Mouse (Mus musculus) MEL (cell line): ENCODE data around the gene Cfap58. TPM values are rescaled to one million over a fixed set of nuclear protein-coding genes. Genes with fewer than 3 reads are reported as not detected.

Experiments used
- DNase-seq: peaks from one replicate; pipeline ENCODE4 v3.0.0; 2011; ENCODE audit warnings: low read depth, low spot score
- H3K27ac ChIP-seq: 2 replicates; pipeline ENCODE4 v1.5.1; 2012; ENCODE audit warnings: low read depth, mild to moderate bottlenecking, control low read depth, low read length, moderate library complexity; ENCODE audit not compliant: control insufficient read depth
- H3K27me3 ChIP-seq, 2 experiments: fragments of 150-350 bp in 1 of 2; sonication (generic) in 1 of 2; 2 replicates each; pipeline ENCODE4 v1.6.1; 2012; ENCODE audit warnings: low read length in 2 of 2, mild to moderate bottlenecking in 2 of 2, improper control_type of control experiment in 1 of 2, moderate library complexity in 1 of 2; ENCODE audit not compliant: insufficient read depth in 2 of 2, control insufficient read depth in 1 of 2
- H3K36me3 ChIP-seq, 2 experiments: 2 replicates each; pipeline ENCODE4 v1.6.1; 2012 to 2014; ENCODE audit warnings: low read length in 2 of 2, improper control_type of control experiment in 1 of 2, inconsistent platforms in 1 of 2, mild to moderate bottlenecking in 1 of 2; ENCODE audit not compliant: insufficient read depth in 2 of 2, control insufficient read depth in 1 of 2
- H3K4me1 ChIP-seq, 2 experiments: fragments of 150-350 bp in 1 of 2; sonication (generic) in 1 of 2; 2 replicates each; pipeline ENCODE4 v1.6.1; 2012; ENCODE audit warnings: low read length in 2 of 2, improper control_type of control experiment in 1 of 2, mild to moderate bottlenecking in 1 of 2; ENCODE audit not compliant: insufficient read depth in 2 of 2, control insufficient read depth in 1 of 2
- H3K4me3 ChIP-seq, 2 experiments: fragments of 150-350 bp in 1 of 2; sonication (generic) in 1 of 2; 2 replicates each; pipeline ENCODE4 v1.5.1; 2012; ENCODE audit warnings: low read depth in 2 of 2, low read length in 2 of 2, mild to moderate bottlenecking in 2 of 2, moderate library complexity in 2 of 2, control low read depth in 1 of 2, improper control_type of control experiment in 1 of 2; ENCODE audit not compliant: control insufficient read depth in 1 of 2, insufficient read depth in 1 of 2
- H3K79me2 ChIP-seq: 2 replicates; pipeline ENCODE4 v1.6.1; 2012; ENCODE audit warnings: mild to moderate bottlenecking, low read length, moderate library complexity; ENCODE audit not compliant: control insufficient read depth, poor library complexity, insufficient read depth
- H3K9ac ChIP-seq: 2 replicates; pipeline ENCODE4 v1.6.1; 2012; ENCODE audit warnings: low read depth, mild to moderate bottlenecking, control low read depth, low read length, moderate library complexity; ENCODE audit not compliant: control insufficient read depth, poor library complexity, severe bottlenecking
- H3K9me3 ChIP-seq: fragments of 150-350 bp; sonication (generic); replicated peaks from 2 replicates; pipeline ENCODE4 v1.6.1; 2012; ENCODE audit warnings: mild to moderate bottlenecking, low read length, improper control_type of control experiment, moderate library complexity; ENCODE audit not compliant: insufficient read depth
- CHD2 ChIP-seq: IDR thresholded peaks from 2 replicates; pipeline ENCODE4 v1.6.1; 2011; ENCODE audit warnings: low read length, improper control_type of control experiment
- GATA1 ChIP-seq: IDR thresholded peaks from 2 replicates; pipeline ENCODE4 v1.6.1; 2011; ENCODE audit warnings: low read depth, low read length, improper control_type of control experiment
- KAT2A ChIP-seq: conservative IDR thresholded peaks from 2 replicates; pipeline ENCODE4 v1.6.1; 2012; ENCODE audit warnings: low read depth, low read length, improper control_type of control experiment, inconsistent platforms
- MAX ChIP-seq: IDR thresholded peaks from 2 replicates; pipeline ENCODE4 v1.6.1; 2011; ENCODE audit warnings: low read length, improper control_type of control experiment
- MXI1 ChIP-seq: IDR thresholded peaks from 2 replicates; pipeline ENCODE4 v1.6.1; 2011; ENCODE audit warnings: mild to moderate bottlenecking, low read depth, low read length, improper control_type of control experiment
- MYC ChIP-seq: IDR thresholded peaks from 2 replicates; pipeline ENCODE4 v1.6.1; 2011; ENCODE audit warnings: low read depth, mild to moderate bottlenecking, low read length, improper control_type of control experiment, moderate library complexity
- NRF1 ChIP-seq: IDR thresholded peaks from 2 replicates; pipeline ENCODE4 v1.6.1; 2014; ENCODE audit warnings: low read depth, mild to moderate bottlenecking, inconsistent platforms, low read length, improper control_type of control experiment, moderate library complexity; ENCODE audit not compliant: poor library complexity, insufficient read depth, severe bottlenecking
- POLR2AphosphoS2 ChIP-seq: IDR thresholded peaks from 2 replicates; pipeline ENCODE4 v1.6.1; 2011; ENCODE audit warnings: low read length, improper control_type of control experiment
- RAD21 ChIP-seq: IDR thresholded peaks from 2 replicates; pipeline ENCODE4 v1.6.1; 2011; ENCODE audit warnings: mild to moderate bottlenecking, low read depth, low read length, improper control_type of control experiment
- TAL1 ChIP-seq: IDR thresholded peaks from 2 replicates; pipeline ENCODE4 v1.6.1; 2012; ENCODE audit warnings: mild to moderate bottlenecking, inconsistent platforms, low read length, moderate library complexity, mixed read lengths
- UBTF ChIP-seq: IDR thresholded peaks from 2 replicates; pipeline ENCODE4 v1.6.1; 2012; ENCODE audit warnings: low read depth, mild to moderate bottlenecking, inconsistent platforms, low read length, improper control_type of control experiment, moderate library complexity, borderline replicate concordance; ENCODE audit not compliant: insufficient read depth
- USF1 ChIP-seq: IDR thresholded peaks from 2 replicates; pipeline ENCODE4 v1.6.1; 2014; ENCODE audit warnings: low read depth, mild to moderate bottlenecking, inconsistent platforms, low read length, improper control_type of control experiment, moderate library complexity
- USF2 ChIP-seq, 2 experiments: IDR thresholded peaks; 2 replicates each; pipeline ENCODE4 v1.6.1; 2011 to 2012; ENCODE audit warnings: improper control_type of control experiment in 2 of 2, low read length in 2 of 2, borderline replicate concordance in 1 of 2, inconsistent platforms in 1 of 2, low read depth in 1 of 2, mild to moderate bottlenecking in 1 of 2; ENCODE audit not compliant: insufficient read depth in 1 of 2
- ZC3H11A ChIP-seq: IDR thresholded peaks from 2 replicates; pipeline ENCODE4 v1.6.1; 2012; ENCODE audit warnings: low read depth, mild to moderate bottlenecking, inconsistent platforms, low read length, improper control_type of control experiment
- ZMIZ1 ChIP-seq: IDR thresholded peaks from 2 replicates; pipeline ENCODE4 v1.6.1; 2012; ENCODE audit warnings: low read depth, mild to moderate bottlenecking, inconsistent platforms, low read length, improper control_type of control experiment, moderate library complexity
- ZNF384 ChIP-seq: IDR thresholded peaks from 2 replicates; pipeline ENCODE4 v1.6.1; 2012; ENCODE audit warnings: low read depth, mild to moderate bottlenecking, inconsistent platforms, low read length, improper control_type of control experiment
- polyA plus RNA-seq, 2 experiments: library from polyadenylated mRNA; stranded (reverse) in 1 of 2; unstranded in 1 of 2; fragments of >175 nt in 1 of 2; fragments of >200 nt in 1 of 2; gene quantifications; 2 replicates each; pipeline versions ENCODE4 v1.2.1 to v1.2.4; 2012; ENCODE audit warnings: low replicate concordance in 2 of 2, low read depth in 1 of 2; ENCODE audit not compliant: insufficient read length in 2 of 2, insufficient read depth in 1 of 2, missing spikeins in 1 of 2
- total RNA-seq: library from RNA; depleted of rRNA; stranded (reverse); fragments of 300-350 nt; gene quantifications from 2 replicates; pipeline ENCODE4 v1.2.3, GENCODE M21; 2012

Cfap58 gene
- total and polyA plus RNA-seq, 3 experiments: not detected

GRCm38 (mm10) chr19:48039554-48039953 is 102.1 kb downstream of the Cfap58 start:
- no peaks in the 10 kb centered on the region for H3K9me3 ChIP-seq
- no peak overlapping the region for H3K27ac ChIP-seq
- no peak overlapping the region for H3K9ac ChIP-seq
- no peaks in the 10 kb centered on the region for H3K36me3 ChIP-seq
- no peaks in the 10 kb centered on the region for H3K79me2 ChIP-seq
- H3K27me3 ChIP-seq: no peaks in the 10 kb centered on the region
- TF ChIP-seq GATA1 (no peak), ZC3H11A (no peak), MXI1 (no peak), KAT2A (no peak), ZNF384 (no peak), USF2 (IDR thresholded peaks at IDR 0.05; ENCODE audit: borderline replicate concordance in 1 of 2, insufficient read depth in 1 of 2, low read depth in 1 of 2, low read length in 2 of 2) (no peak), CHD2 (no peak), TAL1 (no peak), MYC (no peak)
- TF ChIP-seq, all 39 proteins: peak for 0
- Histone ChIP-seq H3K4me3 (no peak overlapping the region), H3K4me1 (no peaks in the 10 kb centered on the region)
- DNase-seq: no peak

- no peak overlapping the region for H3K9ac ChIP-seq
- H3K4me1 ChIP-seq: no peaks in the 10 kb centered on the region
- TF ChIP-seq USF1: no peak
- TF ChIP-seq ZMIZ1: no peak
- TF ChIP-seq MAX: no peak
- TF ChIP-seq RAD21: no peak
- no peak for TF ChIP-seq POLR2AphosphoS2
- no peak for TF ChIP-seq UBTF
- no peak for TF ChIP-seq NRF1
- TF ChIP-seq, all 39 proteins: peak for 0
- H3K27me3 ChIP-seq: no peaks in the 10 kb centered on the region
- H3K27ac ChIP-seq: no peak overlapping the region
- no peaks in the 10 kb centered on the region for H3K79me2 ChIP-seq
- no peak for DNase-seq
- H3K4me3 ChIP-seq: no peak overlapping the region
- H3K9me3 ChIP-seq: no peaks in the 10 kb centered on the region
- H3K36me3 ChIP-seq: no peaks in the 10 kb centered on the region
Observed at GRCm38 (mm10) chr19:48047315-48047714, 109.8 kb downstream of the Cfap58 start.
